Mouse (Mus musculus) inflammation-experienced regulatory T-cells, adult 6 months (primary cell): ENCODE data around the gene Vps8. TPM values are rescaled to one million over a fixed set of nuclear protein-coding genes. Genes with fewer than 3 reads are reported as not detected.
A peak's percentile ranks its signal among the peaks of the same experiment; 100 is the strongest.

Experiments
- ATAC-seq: one replicate; pipeline ENCODE4 v1.8.0; 2017
- polyA plus RNA-seq, 3 experiments: library from polyadenylated mRNA; unstranded; fragments of 100-300 nt; shearing (Covaris generic); gene quantifications; one replicate each; pipeline ENCODE4 v1.2.1; 2017

Gene Vps8
- polyA plus RNA-seq, result 10 to 100 TPM in 2 of 3 experiments, 1 to 10 TPM in 1; 9.4 to 15.8 (median 12.9) TPM

DNA sequence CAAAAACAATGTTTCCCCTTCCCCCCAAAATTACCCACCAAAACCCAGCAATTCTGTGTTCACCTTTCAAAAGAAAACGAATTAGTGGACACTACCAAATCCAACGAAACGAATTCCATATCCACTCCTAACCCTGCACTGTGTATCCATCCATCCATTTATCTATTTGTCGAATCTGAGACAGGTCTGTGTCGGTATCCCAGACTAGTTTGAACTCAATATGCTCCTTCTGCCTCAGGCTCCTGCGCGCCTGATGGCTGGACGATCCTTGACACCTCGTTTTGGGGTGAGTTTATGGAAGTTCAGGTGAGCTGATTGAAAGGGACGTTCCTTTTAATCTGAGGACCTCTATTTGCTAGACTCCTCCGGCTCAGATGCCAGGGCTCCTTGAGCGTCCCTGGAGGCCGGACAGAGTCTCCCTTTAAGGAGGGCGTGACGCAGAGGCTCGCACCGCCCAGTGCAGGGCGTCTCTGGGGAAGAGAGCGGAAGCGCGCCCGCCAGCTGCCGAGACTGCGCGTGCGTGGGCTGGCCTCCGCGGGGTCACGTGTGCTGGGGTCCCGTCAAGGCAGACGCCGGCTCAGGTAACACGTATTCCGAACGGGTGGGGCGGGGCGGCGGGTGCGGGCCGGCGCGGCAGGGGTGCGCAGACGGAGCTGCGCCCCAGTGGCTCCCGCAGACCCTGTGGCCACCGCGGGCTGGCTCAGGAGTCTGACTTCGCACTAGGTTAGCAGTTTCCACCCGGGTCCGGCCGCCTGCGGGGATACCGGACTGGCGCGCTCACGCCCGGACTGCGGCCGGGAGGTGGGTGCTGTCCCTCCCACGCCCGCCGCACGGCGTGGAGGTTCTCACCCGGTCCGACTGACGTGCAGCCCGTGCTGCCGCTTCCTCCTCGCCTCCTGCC, at the start of gene Vps8:
TSS of gene Vps8 (plus strand) at position 474 of the 901 bp plus-strand sequence.
- ATAC-seq, result peak; percentile 90

DNA sequence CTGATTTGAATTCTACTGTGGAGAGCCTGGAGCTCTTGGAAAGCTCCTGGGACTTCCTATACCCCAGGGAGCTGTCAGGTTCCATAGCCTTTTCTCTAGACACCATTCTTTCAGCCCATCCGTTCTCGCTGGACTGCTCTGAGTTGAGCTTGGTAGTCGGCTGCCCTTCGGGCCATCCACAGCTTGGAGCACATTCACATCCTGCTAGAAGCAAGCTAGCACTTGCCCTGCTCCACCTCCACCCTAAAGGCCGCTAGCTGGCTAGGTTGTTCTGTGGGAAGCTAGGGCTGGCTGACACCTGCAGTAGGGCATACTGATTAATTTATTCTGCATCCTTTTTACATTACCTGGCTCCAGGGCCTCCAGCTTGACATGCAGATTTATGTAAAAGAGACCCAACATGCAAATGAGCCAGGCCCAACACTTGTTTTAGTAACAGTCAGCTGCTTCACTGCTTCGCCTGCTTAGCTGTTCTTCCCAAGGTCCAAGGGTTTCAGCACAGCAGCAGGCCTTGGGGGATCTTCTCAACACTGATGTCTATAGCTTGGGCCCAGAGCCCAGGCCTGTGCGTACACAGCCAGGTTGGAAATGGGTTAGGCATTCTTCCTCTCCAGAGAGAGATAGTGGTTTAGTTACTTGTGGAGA, 49.5 kb upstream of the Vps8 start:
- no peak for ATAC-seq

DNA sequence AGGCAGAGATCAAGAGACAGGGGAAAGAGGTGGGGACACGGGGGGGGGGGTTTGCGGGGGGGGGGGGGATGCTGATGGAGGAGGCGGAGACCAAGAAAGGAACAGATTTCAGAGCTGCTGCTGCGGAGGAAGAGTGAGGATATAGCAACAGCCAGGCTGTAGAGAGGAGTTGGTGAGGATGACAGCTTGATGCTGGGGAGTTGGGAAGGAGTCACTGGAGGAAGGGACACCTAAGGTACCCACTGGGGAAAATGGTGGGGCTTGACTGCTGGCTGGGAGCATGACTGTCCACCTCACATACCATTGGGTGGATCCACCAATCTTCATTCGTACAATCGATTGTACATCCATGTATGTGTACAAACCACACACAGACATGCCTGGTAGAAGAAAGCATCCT, 48.9 kb upstream of the Vps8 start:
- no peak for ATAC-seq

DNA sequence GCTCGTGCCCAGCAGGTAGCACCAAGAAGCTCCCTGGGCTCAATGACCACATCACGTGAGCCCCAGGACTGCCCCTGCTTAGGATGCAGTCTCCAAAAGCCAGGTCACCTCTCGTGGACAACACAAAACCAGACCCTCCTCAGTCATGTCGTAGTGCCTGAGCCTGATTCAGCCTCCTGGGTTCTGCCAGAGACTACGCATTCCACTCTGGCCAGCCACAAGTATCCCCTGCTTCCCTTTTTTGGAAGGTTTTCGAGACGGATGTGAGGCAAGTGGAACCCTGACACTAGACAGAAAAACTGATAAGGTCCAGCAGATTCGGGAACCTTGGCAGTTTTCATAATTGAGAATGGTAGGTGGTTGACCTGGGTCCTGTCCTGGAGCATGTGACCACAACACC, 47.8 kb upstream of the Vps8 start:
- ATAC-seq, result no peak

DNA sequence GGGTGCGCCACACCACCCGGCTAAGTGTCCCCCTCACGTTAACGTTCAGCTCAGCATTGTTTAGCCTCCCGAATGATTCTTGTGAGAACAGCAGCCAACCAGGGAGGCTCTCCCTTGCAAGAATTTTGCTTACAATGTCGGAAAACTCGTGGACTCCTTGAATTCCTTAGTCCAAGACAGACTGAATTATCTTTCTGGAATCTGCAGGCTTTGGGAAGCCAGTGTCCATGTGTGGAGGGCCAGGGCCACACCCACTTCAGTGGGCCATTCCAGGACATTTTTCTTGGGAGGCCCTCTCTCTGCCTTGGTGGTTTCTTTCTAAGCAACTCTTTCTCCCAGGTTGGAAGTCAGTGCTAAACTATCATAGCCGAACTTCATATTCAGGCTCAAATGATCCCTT, 46.6 kb upstream of the Vps8 start:
- ATAC-seq, result no peak

DNA sequence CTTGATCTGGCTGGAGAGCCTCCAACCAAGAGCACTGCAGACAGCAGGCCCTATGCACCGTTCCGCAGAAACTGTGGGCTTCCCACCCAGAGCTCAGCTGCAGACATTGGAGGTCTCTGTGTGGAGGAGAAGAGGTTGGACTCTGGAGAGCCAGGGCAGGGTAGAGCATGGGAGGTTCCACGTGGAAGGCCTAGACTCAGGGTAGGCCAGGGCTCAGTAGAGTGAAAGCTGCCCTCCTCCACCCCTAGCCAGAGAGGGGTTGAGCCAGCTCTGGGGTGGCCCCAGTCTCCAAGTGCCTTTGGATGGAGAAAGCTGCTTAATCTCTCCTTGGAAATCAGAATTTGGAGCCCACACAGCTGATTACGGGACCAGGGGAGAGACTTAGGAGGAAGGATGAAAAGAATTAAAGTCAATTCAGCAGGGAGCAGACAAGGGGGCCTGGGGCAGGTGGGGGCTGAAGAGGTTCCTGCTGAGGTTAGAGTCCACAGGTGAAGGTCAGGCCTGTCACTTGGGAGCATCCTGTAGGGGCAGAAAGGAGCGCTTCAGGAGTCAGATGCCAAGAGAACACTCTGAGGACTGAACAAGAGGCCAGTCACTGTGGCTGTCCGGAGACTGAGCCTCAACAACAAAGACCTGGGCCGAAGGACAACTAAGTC, 45.8 kb upstream of the Vps8 start:
- no peak for ATAC-seq

DNA sequence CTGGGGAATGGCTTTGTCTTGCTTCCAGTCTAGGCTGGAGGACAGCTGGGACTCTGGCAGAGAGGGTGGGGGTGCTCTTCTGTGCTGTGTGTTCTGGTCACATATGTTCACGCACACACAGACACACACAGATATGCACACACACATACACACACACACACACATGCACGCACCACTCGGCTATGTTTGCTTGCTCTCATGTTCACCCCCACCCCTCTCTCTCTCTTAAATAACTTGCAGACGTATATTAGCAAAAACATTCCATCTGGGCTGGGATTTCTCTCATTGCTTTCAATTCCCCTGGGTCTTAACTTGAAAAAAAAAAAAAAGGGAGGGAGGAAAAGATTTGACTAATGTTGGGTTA, 45.3 kb upstream of the Vps8 start:
- no peak for ATAC-seq

DNA sequence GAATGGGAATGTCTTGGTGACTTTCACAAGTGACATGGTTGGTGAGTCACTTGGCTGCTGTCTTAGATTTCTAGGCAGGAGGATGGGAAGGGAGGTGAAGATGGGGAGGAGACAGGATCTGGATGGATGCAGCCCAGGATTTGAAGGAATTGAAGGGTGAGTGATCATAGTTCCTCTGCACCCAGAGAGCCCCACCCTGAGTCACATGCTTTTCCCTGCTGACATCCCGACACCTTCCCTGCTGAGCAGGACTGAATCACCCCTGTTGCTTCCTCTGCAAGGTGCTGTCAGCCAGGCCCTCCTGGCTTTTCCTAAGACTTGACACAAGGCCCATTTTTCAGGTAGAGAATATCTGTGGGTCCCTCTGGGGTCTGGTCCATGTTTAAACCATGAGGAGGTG, 41.4 kb upstream of the Vps8 start:
- no peak for ATAC-seq

DNA sequence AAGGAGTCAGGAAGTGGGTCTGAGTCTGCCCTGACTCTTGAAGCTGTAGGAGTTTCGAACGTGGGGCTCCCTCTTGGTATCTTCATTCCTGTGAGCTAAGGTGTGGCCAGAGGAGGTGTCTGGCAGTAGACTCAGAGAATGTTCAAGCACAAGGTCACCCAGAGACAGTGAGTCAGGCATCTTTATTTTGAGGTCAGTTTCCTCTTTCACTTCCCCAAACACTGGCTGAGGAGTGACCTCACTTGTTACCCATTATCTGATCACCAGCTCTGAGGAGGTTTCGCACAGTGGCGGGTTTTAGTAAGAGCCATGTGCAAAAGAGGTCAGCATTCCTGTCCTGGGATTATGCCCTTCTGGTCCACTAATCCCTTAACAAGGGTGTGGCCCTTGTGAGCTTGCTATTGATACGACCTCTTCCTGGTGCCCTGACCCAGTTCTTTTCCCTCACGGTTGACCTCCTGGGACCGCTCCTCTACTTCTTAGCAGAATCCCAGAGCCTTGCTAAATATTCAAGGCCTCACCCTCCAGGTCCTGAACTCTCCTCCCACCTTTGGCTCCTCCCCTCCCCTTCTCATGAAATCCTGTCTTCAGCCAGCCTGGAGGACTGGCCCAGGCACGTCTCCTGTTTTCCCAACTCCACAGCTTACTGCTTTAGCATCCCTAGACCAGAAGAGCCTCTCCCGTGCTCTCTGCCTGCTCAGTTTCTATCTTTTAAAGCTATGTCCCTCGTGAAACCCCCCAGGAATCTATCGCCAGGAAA, 40.6 kb upstream of the Vps8 start:
- ATAC-seq, result no peak

DNA sequence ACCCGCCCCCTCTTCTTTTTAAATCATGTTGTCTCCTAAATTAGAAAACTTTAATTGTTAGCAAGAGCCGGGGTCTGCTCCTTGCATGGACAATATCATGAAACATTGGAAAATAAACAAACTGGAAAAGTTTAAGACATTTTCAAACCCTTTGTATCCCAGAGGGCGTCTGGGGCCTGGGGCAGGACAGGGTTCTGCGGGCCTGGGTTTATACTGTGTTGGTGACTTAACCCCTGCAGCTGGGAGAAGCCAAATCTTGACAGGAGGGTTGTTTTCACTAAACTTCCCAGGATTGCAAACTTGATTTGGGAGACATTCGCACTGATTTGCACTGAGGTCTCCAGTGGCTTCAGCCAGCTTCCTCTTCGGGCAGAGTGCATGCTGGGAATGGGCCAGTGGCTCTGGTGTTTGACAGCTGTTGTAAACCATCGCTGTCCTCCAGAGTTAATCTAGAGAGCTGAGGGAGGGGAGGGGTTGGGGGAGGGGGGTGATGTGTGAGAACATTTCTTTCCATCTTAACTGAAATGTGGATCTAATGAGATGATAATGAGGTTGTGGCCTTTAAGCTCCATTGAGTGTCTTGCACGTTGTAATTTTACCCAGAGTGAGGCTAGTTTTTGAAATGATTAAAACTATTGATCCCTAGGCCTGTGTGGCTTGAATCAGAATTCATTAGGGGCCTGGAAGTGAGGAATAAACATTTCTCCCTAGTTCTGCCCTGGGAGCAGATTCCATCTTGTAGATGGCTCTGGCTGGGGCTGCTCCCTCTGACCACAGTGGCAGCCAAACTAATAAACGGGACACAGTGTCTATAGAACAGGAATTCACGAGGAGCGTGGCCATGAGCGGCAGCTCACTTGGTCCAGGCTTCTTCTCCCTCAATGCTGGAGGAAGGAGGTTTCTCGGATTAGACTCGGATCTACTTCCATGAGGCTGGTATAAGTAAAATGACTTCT, 36.7 kb upstream of the Vps8 start:
- ATAC-seq, result no peak

DNA sequence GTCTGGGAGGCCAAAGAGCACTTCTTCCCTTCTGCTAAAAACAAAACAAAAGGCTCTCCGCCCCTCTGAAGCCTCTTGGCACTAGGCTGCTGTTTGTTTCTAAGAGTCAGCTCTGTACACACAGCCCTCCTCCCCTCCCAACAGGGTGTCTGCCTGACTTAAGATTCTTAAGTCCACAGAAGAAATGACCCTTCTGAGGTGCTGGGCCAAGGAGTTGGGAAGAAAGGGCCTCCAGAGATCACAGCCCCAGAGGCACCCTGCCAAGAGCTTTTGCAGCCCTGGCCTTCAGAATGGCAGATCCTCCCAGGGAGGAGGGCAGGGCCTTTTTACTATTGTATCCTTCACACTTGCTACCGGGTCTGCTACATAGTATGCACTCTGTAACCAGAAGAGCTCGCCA, 33.6 kb upstream of the Vps8 start:
- ATAC-seq, result no peak

DNA sequence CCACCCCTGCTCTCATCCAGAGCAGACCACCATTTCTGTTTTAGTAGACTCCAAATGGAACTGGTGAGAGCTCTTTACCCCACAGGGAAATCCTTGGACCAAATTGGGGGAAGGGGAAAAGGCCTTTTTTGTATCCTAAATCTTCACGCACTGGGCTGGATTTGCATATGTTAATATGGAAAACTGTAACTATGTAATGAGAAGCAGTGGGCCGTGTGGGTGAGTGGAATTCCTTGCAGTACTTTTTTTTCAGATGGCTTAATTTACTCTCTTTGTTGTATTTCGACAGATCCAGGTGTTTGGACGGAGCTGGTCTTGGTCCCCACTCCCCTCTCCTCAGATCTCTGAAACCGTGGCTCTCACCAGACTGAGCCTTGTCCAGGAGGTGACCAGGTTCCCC, 32.2 kb upstream of the Vps8 start:
- ATAC-seq, result no peak

DNA sequence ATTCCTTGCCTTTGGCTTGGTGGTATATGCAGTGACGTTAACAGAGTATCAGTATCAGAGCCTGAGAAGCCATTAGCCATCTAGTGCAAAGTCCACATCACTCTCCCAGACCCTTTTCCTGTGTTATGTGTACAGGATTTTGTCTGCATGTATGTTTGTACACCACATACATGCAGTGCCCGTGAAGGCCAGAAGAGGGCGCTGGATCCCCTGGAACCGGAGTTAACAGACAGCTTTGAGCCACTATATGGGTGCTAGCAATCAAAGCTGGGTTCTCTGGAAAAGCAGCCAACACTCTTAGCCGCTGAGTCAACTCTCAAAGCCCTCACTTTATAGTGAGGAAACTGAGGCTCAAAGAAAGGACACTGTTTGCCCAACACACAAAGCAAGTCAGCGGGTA, 30.8 kb upstream of the Vps8 start:
- ATAC-seq, result no peak

DNA sequence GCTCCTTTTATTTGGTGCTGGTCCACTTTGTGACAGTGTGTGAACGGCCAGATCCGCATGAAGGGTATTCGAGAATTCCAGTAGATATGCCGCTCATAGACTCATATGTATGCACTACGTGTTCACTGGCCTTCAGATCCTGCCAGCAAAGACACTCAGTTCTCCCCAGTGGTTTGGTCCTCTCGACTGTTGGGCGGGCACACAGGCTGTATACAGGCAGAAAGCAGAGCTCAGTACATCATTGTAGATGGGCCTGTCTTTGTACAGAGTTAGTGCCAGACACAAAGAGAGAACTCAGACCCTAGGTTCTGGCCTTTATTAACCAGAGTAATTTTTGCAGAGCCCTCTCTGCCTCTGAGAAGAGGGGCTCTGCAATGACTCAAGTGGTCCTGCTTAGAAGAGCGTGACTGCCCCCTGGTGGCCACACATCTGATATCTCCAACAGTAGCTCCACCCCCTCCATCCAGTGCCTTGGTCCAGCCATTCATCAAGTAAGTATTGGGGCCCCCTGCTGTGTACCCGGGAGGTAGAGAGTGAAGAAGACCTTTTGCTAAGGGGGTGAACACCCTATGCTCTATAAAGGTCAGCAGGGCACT, 30.3 kb upstream of the Vps8 start:
- no peak for ATAC-seq

DNA sequence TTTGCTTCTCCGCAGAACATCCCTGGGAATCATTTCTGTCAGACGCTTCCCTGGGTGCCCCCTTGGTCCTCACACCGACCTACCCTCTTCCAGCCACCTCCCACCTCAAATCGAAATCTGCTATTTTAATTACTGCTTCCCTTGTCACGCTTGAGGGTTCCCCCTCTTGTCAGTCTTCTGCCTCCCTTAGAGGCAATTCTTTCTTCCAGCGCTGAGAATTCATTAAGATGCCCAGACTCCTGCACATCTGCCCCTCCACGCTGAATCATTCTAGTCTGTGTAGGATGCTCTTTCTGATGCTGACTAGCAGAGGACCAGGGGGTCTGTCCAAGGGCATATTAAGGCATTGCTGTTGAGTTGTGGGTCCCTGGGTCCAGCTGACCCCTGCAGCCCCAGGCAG, 27.4 kb upstream of the Vps8 start:
- ATAC-seq, result no peak

DNA sequence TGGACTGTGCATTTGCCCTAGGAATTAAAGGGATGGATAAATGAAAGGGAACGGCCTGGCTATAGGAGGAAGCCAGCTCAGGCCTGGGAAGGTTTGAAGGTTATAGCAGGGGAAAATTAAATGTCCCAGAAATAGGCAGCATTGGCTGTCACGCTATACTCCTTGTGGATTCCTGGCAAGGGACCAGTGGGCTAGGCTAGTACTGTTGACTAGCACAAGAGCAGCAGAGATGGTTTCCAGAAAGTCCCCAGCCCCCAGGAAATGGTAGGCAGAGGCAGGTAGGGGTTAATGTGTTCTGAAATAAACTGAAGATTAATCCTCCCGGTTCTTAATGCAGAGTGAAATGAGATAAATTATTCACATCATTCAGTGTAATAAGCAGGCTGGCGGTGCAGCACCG, 25.2 kb upstream of the Vps8 start:
- ATAC-seq, result no peak

DNA sequence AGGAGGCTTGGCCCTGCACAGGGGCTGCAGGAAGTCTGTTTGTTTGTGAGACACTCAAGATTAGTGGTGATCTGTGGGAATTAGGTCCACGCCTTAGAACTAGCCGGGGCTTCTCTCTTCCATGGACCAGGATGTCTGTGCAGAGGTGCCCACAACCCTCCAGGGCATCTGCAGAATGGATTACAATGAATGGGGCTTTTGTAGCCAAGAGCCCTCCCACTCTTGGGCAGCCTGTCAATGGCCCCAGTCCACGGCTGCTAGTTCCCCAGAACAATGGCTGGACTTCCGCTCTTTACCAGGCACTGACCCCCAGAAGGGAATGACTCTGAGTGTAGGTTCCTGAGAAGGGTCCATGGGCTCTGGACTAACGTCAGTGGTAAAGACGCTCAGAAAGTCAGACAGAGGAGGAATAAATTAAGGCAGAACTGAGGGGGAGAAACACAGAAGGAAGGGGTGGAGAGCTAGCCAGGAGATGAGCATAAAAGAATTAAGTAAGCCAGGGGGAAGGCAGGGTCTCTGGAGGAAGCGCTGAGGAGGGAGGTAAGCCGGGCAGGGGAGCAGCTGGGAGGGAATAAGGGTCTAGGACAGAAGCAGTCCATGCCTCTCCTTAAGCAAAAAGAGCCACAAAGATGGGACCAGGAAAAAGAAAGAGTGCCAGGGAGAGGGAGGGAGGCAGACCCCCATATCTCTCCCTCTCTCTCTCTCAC, 24.4 kb upstream of the Vps8 start:
- no peak for ATAC-seq

DNA sequence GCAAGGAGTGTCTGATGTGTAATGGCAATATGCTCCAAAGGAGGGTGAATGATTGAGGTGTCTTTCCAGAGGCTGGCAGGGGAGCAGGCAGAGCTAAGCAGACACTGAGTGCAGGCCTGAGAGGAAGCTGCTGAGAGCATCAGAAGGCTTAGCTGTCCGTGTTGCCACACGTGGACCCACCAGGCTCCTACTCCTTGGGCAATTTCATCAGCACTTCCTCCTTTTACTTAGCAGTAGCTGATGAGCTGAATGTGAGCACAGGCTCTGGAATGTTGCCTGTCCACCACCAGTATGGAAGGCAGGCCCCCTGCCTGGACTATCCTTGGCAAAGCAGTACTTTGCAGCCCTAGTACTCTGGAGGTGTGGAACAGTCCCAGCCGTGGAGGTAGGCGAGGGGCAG, 23.0 kb upstream of the Vps8 start:
- no peak for ATAC-seq

DNA sequence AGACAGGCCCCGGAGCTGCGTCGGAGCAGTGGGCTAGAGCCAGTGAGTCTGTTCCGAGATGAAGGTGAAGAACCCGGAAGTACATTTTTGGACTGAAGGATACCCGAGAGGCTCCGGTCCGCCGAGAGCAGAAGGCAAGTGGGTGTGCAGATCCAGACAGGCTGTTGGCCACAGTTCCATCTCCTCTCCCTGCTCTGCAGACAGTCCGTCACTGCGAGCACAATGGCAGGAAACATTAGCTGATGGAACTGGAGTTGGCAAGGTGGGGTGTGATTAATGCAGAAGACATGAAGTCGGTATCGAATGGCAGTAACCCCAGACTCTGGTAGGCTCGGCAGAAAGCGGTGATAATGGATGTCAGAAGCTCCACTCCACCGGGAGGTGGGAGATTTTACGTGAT, 20.9 kb upstream of the Vps8 start:
- ATAC-seq, result no peak

DNA sequence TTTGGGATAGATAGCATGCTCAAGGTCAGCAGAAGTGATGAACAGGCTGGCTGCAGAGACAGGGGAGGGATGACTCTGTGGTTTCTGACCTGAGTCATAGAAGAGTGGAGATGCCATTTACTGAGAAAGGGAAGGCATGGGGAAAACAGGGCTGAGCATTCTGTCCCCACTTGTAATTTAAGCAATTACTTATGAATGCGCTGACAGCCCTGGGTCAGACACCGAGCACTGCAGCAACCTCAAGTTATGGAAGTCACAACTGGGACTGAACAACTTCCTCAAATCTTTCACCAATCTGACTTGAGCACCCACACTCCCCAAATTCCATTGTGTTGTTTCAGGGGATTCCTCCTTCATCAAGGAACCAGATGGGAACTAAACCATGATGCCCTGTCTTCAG, 19.5 kb upstream of the Vps8 start:
- no peak for ATAC-seq

DNA sequence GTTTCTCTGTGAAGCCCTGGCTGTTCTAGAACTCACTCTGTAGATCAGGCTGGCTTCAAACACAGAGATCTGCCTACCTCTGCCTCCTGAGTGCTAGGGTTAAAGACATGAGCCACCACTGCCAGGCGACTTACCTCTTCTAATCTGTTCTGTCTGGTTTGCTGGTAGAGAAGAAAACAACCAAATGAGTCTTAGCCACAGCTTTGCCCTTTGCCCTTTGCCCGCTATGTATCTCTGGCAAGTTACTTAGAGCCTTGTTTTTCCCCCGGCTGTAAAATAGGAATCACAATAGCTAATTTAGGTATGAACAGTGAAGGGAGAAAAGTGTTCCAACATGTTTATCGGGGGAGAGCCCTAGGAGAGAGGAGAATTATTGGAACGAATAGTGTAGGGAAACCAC, 18.3 kb upstream of the Vps8 start:
- no peak for ATAC-seq
